Mouse (Mus musculus): ENCODE results near the gene Cmtm7. TPM values are rescaled to one million over a fixed set of nuclear protein-coding genes. Genes with fewer than 3 reads are reported as not detected.
A peak's percentile ranks its signal among the peaks of the same experiment; 100 is the strongest.
"Not testable (repeated sequence)": the region's sequence is repeated elsewhere in the genome, so short reads cannot be mapped to it uniquely, and the experiment has no call there.

The Cmtm7 gene
- polyA plus RNA-seq, 1 experiment from 2014 or later: 59.5 TPM

GRCm38 (mm10) chr9:114745163-114745562, 36.5 kb downstream of the Cmtm7 start:
- DNase-seq: no peak
- peaks cover 16% of the 10 kb centered on the region for H3K4me1 ChIP-seq (replicated peaks)
- H3K9ac ChIP-seq: no peak overlapping the region
- no peak overlapping the region for H3K4me2 ChIP-seq
- WGBS (ENCODE audit: insufficient replicate concordance): 69% methylated on average over 4 of the region's 4 CpGs
- H3K27me3 ChIP-seq: no peaks in the 10 kb centered on the region
- no peak for ATAC-seq (ENCODE audit: low read depth)
- no peak overlapping the region for H3K27ac ChIP-seq
- peaks cover 34% of the 10 kb centered on the region for H3K36me3 ChIP-seq
- no peak overlapping the region for H3K4me3 ChIP-seq (replicated peaks)
- no peaks in the 10 kb centered on the region for H3K9me3 ChIP-seq (replicated peaks)

DNA sequence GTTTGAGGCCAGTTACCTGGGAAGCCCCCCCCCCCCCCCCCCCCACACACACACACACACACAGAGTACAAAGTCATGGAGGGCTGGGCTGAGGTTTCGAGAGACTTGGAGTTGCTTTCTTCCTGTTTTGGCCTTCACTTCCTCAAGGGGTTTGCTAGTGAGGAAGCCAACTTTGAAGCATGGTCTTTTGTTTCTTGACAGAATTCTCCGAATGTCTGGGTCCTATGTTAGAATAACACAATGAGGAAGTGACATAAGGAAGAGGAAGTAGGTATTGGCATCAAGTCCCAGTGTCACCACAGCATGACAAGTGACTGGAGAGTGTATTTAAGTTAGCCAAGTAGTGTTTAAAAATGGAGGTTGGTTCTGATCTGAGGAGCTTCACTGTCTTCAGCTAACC, 38.9 kb downstream of the Cmtm7 start:
- no peaks in the 10 kb centered on the region for H3K27me3 ChIP-seq
- peaks cover 16% of the 10 kb centered on the region for H3K4me1 ChIP-seq (replicated peaks)
- H3K36me3 ChIP-seq: peaks cover 37% of the 10 kb centered on the region
- no peak for DNase-seq
- H3K9me3 ChIP-seq (replicated peaks): no peaks in the 10 kb centered on the region
- 26% methylated on average over 2 of the region's 2 CpGs for WGBS (ENCODE audit: insufficient replicate concordance)
- ATAC-seq (ENCODE audit: low read depth): no peak
- no peak overlapping the region for H3K4me3 ChIP-seq (replicated peaks)
- H3K4me2 ChIP-seq: no peak overlapping the region
- H3K9ac ChIP-seq: no peak overlapping the region
- H3K27ac ChIP-seq: peak overlapping the region; percentile 47; the same call in 1 of the 2 replicates

GRCm38 (mm10) chr9:114740336-114740735, 41.3 kb downstream of the Cmtm7 start:
- H3K27ac ChIP-seq: no peak overlapping the region
- H3K9me3 ChIP-seq (replicated peaks): no peaks in the 10 kb centered on the region
- H3K4me3 ChIP-seq (replicated peaks): no peak overlapping the region
- ATAC-seq (ENCODE audit: low read depth): no peak
- H3K27me3 ChIP-seq: no peaks in the 10 kb centered on the region
- DNase-seq: no peak
- WGBS (ENCODE audit: insufficient replicate concordance): 77% methylated on average over 9 of the region's 9 CpGs
- no peak overlapping the region for H3K9ac ChIP-seq
- H3K4me1 ChIP-seq (replicated peaks): peaks cover 27% of the 10 kb centered on the region
- no peak overlapping the region for H3K4me2 ChIP-seq
- H3K36me3 ChIP-seq: peaks cover 24% of the 10 kb centered on the region

DNA sequence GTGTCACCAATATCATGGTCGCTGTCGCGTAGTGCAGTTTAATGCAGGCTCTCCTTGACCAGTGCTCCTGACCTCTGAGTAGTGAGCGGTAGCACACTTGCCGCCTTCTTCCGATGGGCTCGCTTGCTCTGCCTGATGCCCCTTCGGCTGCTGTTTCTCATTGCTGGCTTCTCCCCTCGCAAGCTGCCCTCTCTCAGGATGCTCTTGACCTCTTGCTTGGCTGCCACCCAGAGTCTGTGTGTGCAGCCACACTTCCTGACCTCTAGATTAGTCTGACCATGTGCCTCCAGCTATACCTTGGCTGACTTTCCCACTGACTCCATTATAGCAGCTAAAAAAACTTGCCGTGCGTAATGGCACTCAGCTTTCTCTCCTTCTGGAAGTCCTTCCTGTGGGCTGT, 45.2 kb downstream of the Cmtm7 start:
- no peaks in the 10 kb centered on the region for H3K27me3 ChIP-seq
- H3K4me3 ChIP-seq (replicated peaks): no peak overlapping the region
- H3K9me3 ChIP-seq (replicated peaks): no peaks in the 10 kb centered on the region
- peak; percentile 17; the same call in 1 of the 2 replicates for ATAC-seq (ENCODE audit: low read depth)
- peaks cover 51% of the 10 kb centered on the region for H3K4me1 ChIP-seq (replicated peaks)
- no peak overlapping the region for H3K4me2 ChIP-seq
- no peak for DNase-seq
- WGBS (ENCODE audit: insufficient replicate concordance): 73% methylated on average over 11 of the region's 11 CpGs
- H3K9ac ChIP-seq: no peak overlapping the region
- H3K36me3 ChIP-seq: peaks cover 14% of the 10 kb centered on the region
- peak overlapping the region; percentile 47; the same call in 1 of the 2 replicates for H3K27ac ChIP-seq

DNA sequence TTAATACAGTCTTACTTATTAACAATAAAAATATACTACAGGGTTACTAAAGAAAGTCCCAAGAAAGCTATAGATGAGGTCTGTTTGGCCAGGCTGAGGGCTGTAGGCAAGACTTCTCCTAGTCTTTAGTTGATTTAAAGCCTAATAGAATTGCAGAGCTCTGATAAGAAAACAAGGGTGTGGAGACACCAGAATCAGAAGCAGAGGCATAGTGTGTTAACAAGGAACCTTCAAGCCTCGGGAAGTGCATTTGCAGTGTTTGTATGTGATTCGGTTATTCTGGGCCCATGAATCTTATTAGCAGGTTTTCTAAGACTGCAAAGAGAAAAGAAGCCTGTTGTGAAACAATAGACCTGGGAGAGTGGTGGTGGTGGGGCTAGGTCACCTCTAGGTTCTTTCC, 48.4 kb downstream of the Cmtm7 start:
- 12% methylated on average over 2 of the region's 2 CpGs for WGBS (ENCODE audit: insufficient replicate concordance)
- peak overlapping the region; percentile 26; the same call in 1 of the 2 replicates for H3K9ac ChIP-seq
- 0 out of 2 replicates have a peak, but pooled peaks cover 3% of the 10 kb centered on the region for H3K36me3 ChIP-seq
- H3K9me3 ChIP-seq (replicated peaks): no peaks in the 10 kb centered on the region
- no peak for DNase-seq
- peak overlapping the region; percentile 26 for H3K4me3 ChIP-seq (replicated peaks)
- H3K27me3 ChIP-seq: no peaks in the 10 kb centered on the region
- H3K27ac ChIP-seq: peak overlapping the region; percentile 41; the same call in 1 of the 2 replicates
- H3K4me1 ChIP-seq (replicated peaks): peaks cover 73% of the 10 kb centered on the region
- ATAC-seq (ENCODE audit: low read depth): no peak
- H3K4me2 ChIP-seq: peak overlapping the region; percentile 89

GRCm38 (mm10) chr9:114731871-114732682, 49.6 kb downstream of the Cmtm7 start:
- peak overlapping the region; percentile 90 for H3K4me3 ChIP-seq (replicated peaks)
- H3K9ac ChIP-seq: peak overlapping the region; percentile 88
- H3K27me3 ChIP-seq: no peaks in the 10 kb centered on the region
- WGBS (ENCODE audit: insufficient replicate concordance): 43% methylated on average over 12 of the region's 12 CpGs
- no peaks in the 10 kb centered on the region for H3K9me3 ChIP-seq (replicated peaks)
- H3K4me2 ChIP-seq: peak overlapping the region; percentile 89
- 0 out of 2 replicates have a peak, but pooled peaks cover under 1% of the 10 kb centered on the region for H3K36me3 ChIP-seq
- peak overlapping the region; percentile 94 for H3K27ac ChIP-seq
- ATAC-seq (ENCODE audit: low read depth): no peak
- DNase-seq: peak; percentile 33
- peaks cover 76% of the 10 kb centered on the region for H3K4me1 ChIP-seq (replicated peaks)

- H3K9me3 ChIP-seq (replicated peaks): no peaks in the 10 kb centered on the region
- peak within 1 kb of the TSS; percentile 90 for H3K4me3 ChIP-seq (replicated peaks)
- WGBS (ENCODE audit: insufficient replicate concordance): under 1% methylated on average over 52 of the region's 53 CpGs
- ATAC-seq (ENCODE audit: low read depth) (peak; percentile 90), DNase-seq (peak; percentile 97)
- H3K4me2 ChIP-seq: peak within 1 kb of the TSS; percentile 89
- H3K27ac ChIP-seq: peak within 1 kb of the TSS; percentile 94
- H3K4me1 ChIP-seq (replicated peaks): peaks cover 67% of the 10 kb centered on the region
- peak within 1 kb of the TSS; percentile 88 for H3K9ac ChIP-seq
- no peaks in the 10 kb centered on the region for H3K27me3 ChIP-seq
- H3K36me3 ChIP-seq: no peaks in the 10 kb centered on the region
These were observed 50.5 kb downstream of the Cmtm7 start, which contains the start of gene Cmtm6 for GRCm38 (mm10) chr9:114731011-114731755. Cmtm6 (plus strand) TSS chr9:114731116.

DNA sequence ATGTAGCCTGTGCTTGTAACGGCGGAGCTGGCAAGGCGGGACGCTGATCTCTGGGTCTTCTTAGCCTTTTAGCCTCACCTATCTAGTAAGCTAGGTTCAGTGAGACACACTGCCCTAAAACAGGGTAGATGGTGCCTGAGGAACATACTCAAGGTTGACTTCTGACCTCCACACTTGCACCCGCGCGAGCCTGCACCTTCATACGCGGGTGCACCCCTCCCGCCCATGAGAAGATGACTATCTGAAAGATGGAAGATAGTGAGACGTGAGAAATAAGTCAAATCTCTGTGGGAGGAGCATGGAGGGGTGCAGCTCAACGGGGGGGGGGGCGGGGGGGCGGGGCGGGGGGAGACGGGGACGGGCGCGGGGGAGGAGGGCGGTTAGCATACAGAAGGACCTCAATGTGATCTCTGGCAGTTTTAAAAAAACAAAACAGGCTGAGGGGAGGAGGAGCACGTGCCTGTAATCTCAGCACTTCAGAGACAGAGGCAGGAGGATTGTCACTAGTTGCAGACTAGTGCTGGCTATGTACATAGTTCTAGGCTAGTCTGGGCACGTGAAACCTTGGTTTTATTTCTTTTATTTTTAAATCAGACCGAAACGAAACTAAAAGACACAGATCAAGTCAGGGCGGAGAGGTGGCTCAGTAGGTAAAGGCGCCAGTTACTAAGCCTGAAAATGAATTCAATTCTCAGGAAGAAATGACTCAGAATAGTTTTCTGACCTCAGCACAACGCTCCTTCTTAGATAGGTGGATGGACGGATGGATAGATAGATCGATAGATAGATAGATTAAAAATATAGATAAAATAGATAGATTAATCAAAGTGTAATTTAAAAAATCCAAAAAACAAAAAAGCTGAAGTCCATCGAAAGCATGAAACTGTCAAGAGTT, 51.5 kb downstream of the Cmtm7 start:
- Histone ChIP-seq H3K36me3 (no peaks in the 10 kb centered on the region), H3K27ac (peak overlapping the region; percentile 36; the same call in 1 of the 2 replicates), H3K4me1 (replicated peaks) (peaks cover 65% of the 10 kb centered on the region), H3K9ac (peak overlapping the region; percentile 57), H3K27me3 (no peaks in the 10 kb centered on the region), H3K4me3 (replicated peaks) (peak overlapping the region; percentile 90), H3K4me2 (peak overlapping the region; percentile 89), H3K9me3 (replicated peaks) (no peaks in the 10 kb centered on the region)
- WGBS (ENCODE audit: insufficient replicate concordance): 17% methylated on average over 24 of the region's 30 CpGs
- no peak for ATAC-seq (ENCODE audit: low read depth)
- no peak for DNase-seq

DNA sequence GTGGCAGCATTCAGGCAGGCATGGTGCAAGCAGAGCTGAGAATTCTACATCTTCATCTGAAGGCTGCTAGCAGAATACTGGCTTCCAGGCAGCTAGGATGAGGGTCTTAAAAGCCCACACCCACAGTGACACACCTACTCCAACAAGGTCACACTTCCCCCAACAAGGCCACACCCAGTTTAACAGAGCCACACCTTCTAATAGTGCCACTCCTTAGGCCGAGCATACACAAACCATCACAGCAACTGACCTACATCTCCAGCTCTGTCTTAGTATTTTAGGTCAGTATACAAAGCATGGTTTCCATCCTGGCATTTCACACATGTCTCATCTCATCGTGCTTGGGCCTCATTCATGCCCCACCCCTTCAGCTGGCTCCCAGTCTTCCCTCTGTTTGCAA, 53.2 kb downstream of the Cmtm7 start:
- not testable (repeated sequence) for H3K27me3 ChIP-seq; H3K9me3 ChIP-seq (replicated peaks); DNase-seq; H3K4me2 ChIP-seq; ATAC-seq (ENCODE audit: low read depth); H3K4me3 ChIP-seq (replicated peaks)
- WGBS (ENCODE audit: insufficient replicate concordance): 15% methylated on average over 2 of the region's 2 CpGs
- H3K4me1 ChIP-seq (replicated peaks): peaks cover 50% of the 10 kb centered on the region
- H3K9ac ChIP-seq: peak overlapping the region; percentile 2; the same call in 1 of the 2 replicates
- H3K36me3 ChIP-seq: peaks cover 15% of the 10 kb centered on the region
- H3K27ac ChIP-seq: peak overlapping the region; percentile 25; the same call in 1 of the 2 replicates

- Histone ChIP-seq H3K36me3 (peaks cover 27% of the 10 kb centered on the region), H3K4me1 (replicated peaks) (peaks cover 39% of the 10 kb centered on the region), H3K4me3 (replicated peaks) (no peak overlapping the region), H3K27ac (no peak overlapping the region), H3K9ac (no peak overlapping the region), H3K27me3 (no peaks in the 10 kb centered on the region), H3K4me2 (no peak overlapping the region), H3K9me3 (replicated peaks) (no peaks in the 10 kb centered on the region)
- ATAC-seq (ENCODE audit: low read depth) (no peak), DNase-seq (peak; percentile 26)
- WGBS (ENCODE audit: insufficient replicate concordance): 2% methylated on average over 3 of the region's 3 CpGs
These were observed 54.3 kb downstream of the Cmtm7 start for GRCm38 (mm10) chr9:114727315-114727714.

Measured in liver, embryonic 13.5 days (tissue).